Mouse (Mus musculus) spleen, adult 18-20 months (tissue): ENCODE measurements around the gene Gm20388.
A peak's percentile ranks its signal among the peaks of the same experiment; 100 is the strongest.

ENCODE experiments used
- DNase-seq, 2 experiments: peaks; one replicate each; pipeline ENCODE4 v3.0.0; 2022; ENCODE audit warnings: mixed read lengths in 2 of 2

Gm20388 gene

DNA sequence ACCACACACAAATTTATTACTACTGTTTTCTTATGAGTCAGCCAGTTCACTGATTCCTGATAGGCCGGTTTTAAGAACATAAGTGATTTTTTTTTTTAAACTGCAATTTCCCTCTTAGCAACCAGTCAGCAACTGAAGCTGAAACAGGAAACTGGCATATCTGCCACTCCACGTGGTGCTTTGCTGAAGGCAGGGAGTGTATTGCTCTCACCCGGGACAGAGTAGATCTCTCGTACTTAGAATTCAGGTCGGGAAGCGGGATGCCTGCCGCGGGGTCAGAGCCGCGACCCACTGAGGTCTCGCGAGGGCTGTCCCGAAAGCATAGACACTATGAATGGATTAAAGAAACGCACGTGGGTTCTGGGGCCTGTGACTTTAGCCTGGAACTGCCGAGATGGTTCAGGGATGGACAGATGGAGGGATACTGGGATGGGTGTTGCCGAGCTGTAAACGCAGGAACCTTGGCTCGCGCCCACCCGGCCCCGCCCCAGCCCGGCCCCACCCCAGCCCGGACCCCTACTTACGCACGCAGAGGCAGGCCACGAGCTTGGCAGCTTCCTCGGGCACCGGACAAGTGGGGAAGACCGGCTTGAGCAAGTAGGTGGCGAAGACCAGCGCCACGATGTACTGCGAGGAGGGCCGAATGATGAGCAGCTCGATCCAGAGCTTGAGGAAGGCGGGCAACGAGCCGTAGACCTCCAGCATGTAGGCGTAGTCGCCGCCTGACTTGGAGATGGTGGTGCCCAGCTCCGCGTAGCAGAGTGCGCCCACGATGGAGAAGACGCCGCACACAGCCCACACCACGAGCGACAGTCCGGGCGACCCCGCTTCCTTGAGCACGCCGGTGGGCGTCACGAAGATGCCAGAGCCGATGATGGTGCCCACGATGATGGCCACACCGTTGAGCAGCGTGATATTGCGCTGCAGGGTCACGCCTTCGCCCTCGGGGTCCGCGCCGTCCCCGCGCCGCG, 1996.2 kb downstream of the Gm20388 start:
- DNase-seq, result peak in 1 of 2 experiments; percentile 25

GRCm38 (mm10) chr8:121907587-121908248, 1997.1 kb downstream of the Gm20388 start, which contains the start of gene Slc7a5:
TSS of gene Slc7a5 (minus strand) at chr8:121907694.
- peak; percentile 95 to 98 for DNase-seq

GRCm38 (mm10) chr8:121908378-121909147, 1997.9 kb downstream of the Gm20388 start:
- no peak for DNase-seq

DNA sequence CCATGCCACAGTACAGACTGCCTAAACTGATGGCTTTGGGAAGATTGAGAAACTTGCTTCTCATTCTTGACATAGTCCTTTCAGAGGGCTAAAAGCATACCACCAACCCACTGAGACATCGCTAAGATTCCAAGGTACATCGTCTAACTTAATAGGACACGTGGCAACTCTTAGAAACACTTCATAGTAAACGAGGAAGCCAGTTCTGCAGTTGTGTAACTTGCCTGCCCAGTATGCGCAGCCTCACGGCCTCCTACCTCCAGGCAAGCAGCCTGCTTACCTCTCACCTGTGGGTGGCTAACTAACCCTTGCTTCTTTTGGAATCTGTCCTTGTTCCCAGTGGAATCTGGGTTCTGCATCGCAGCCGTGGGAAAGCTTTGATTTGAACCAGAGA, 1998.5 kb downstream of the Gm20388 start:
- no peak for DNase-seq

DNA sequence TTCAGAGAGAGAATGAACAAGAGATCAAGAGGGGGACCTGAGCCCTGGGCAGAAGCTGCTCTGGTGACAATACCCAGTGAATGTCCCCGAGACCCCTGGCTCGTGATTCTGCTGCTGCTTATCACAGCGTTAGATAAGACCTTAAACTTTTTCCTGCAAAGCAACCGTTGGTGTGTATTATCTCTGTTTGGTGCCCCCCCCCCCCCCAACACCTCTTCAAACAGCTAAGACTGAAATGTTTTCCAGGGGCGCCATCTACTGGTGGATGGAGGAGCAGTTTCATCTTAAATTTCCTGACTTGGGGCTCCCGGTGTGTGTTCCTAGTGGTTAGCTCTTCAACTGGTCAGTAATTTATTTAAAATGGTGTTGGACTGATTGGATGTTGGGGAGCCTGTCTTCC, 1999.0 kb downstream of the Gm20388 start:
- peak; percentile 48 to 79 for DNase-seq

DNA sequence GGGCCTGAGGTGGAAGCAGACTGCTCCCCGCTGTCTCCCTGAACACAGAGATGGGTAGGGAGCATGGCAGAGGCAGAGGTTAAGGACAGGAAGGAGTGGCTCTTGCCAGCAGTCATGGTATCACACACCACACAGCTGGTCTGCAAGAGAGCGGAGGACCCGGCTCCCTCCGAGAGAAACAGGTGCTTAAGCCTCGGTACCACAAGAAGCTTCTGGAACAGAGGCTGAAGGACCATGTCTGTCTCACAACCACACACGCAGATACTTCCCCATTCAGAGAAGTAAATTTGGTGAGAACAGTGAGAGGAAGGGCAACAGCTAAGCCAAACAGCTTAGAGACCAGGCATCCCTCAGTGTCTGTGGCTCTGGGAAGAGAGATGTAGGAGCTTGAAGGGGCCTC, 2000.8 kb downstream of the Gm20388 start:
- no peak for DNase-seq

DNA sequence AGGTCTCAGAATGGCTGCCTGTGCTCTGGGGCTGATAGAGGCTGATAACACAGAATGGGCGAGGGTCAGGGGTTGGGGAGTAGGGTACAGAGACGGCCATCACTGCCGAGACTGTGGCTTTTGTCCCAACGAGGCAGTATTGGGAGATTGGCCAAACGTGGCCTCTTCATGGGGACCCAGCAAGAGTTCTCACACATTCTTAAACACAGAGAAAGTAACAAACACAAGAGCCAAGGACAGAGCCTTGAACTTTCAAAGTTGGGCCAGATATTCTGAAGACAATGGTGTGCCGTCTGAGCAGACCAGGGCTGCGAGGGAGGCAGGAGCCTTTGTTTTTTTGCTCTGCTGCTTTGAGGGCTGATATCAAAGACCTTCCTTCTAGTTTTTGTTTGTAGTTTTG, 2001.3 kb downstream of the Gm20388 start:
- no peak for DNase-seq

- no peak for DNase-seq
These were observed 2002.2 kb downstream of the Gm20388 start for GRCm38 (mm10) chr8:121912831-121913230.

- no peak for DNase-seq
These were observed 2002.7 kb downstream of the Gm20388 start for GRCm38 (mm10) chr8:121913378-121913777.

GRCm38 (mm10) chr8:121919158-121919557, 2008.5 kb downstream of the Gm20388 start:
- DNase-seq, result no peak

- DNase-seq, result no peak
These were observed 2009.1 kb downstream of the Gm20388 start for GRCm38 (mm10) chr8:121919731-121920130.

- no peak for DNase-seq
These were observed 2010.9 kb downstream of the Gm20388 start for GRCm38 (mm10) chr8:121921582-121921981.

GRCm38 (mm10) chr8:121922101-121922500, 2011.5 kb downstream of the Gm20388 start:
- DNase-seq, result no peak

GRCm38 (mm10) chr8:121924681-121925080, 2014.0 kb downstream of the Gm20388 start:
- no peak for DNase-seq

DNA sequence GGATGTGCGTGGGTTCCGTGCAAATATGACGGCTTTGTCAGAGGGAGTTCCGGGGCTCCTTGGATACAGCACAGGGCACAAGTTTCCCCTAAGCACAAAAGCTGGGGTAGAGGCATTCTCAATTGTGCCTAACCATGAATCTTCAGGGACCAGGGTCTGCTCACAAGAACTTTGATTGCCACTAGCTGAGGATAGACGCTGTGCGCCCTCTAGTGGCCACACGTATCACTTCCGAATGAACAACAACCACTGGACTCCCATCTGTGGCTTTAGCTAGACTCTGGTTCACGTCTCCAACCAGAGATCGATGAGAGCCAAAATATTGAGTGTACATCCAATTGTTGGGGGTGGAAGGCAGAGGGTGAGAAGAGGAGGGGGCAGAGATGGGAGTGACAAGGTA, 2015.0 kb downstream of the Gm20388 start:
- peak; percentile 39 to 76 for DNase-seq

DNA sequence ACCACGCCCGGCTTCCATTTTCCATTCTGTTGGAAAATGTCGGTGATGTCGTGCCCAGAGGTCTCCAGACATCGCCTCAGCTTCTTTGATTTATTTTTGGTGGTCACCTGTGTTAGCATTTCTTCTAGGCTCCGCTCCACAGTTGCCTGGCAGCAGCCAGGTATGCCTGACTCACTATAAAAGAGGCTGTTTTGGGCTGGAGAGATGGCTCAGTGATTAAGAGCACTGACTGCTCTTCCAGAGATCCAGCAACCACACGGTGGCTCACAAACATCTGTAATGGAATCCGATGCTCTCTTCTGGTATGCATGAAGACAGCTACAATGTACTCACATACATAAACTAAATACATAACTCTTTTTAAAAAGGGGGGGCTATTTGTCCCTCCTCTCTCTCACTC, 2015.6 kb downstream of the Gm20388 start:
- DNase-seq, result no peak

DNA sequence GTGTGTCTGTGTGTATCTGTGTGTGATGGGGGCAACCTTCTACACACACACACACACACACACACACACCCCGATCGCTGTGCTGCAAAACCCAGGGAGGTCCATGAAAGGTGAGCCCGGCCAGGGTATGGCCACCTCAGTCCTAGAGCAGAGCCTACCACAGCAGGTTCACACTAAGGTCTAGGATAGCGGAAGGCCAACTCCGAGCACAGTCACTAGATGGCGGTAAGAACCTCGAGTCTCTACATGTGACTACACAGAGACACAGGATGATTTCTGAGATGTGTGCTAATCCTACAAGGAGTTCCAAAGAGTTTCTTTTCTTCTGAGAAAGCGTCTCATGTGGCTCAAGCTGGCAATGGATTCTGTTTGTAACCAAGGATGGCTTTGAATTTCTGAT, 2016.7 kb downstream of the Gm20388 start:
- peak in 1 of 2 experiments; percentile 50 for DNase-seq

DNA sequence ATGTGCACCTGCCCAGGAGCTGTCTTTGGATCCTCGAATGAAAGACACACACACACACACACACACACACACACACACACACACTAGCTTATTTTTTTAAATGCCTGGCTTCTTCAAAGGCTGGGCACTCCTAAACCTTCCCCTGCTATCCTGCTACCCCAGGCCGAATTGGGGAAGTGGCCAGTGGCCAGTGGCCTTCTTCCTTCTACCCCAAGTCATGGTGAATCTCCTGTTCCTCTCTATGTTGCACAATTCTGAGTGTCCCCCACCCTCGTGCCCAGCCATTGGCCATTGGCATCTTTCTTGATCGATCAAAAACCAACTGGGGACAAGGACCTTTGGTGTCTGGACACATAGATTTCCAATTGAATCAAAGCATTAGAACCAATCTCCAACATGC, 2019.4 kb downstream of the Gm20388 start:
- no peak for DNase-seq

DNA sequence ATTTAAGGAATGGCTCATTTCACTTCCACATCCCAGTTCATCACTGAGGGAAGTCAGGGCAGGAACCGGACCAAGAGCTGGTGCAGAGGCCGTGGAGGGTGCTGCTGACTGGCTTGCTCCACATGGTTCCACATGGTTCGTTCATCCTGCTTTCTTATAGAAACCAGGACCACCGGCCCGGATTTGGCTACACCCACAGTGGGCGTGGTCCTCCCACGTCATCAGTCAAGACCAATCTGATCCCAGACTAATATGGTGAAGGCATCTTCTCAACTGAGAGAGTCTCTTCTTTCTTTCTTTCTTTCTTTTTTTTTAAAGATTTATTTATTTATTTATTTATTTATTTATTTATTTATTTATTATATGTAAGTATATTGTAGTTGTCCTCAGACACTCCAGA, 2020.9 kb downstream of the Gm20388 start:
- DNase-seq, result no peak

GRCm38 (mm10) chr8:121932026-121932667, 2021.5 kb downstream of the Gm20388 start:
- DNase-seq, result no peak

GRCm38 (mm10) chr8:121932668-121933520, 2022.3 kb downstream of the Gm20388 start:
- DNase-seq, result no peak

GRCm38 (mm10) chr8:121934506-121934905, 2023.9 kb downstream of the Gm20388 start:
- no peak for DNase-seq
